ENCODE assay signal across 22 mouse cellular contexts in genomic region chr6:136967466-136967865, GRCm38 (mm10). TPM values are rescaled to one million over a fixed set of nuclear protein-coding genes. Genes with fewer than 3 reads are reported as not detected.
A peak's percentile ranks its signal among the peaks of the same experiment; 100 is the strongest.
DNase-seq lines count a peak whose midpoint lies in the region; ATAC-seq and TF ChIP-seq lines count a peak whose summit lies in the region.
"Had no signal": no experiment of that assay in that cellular context is flagged by ENCODE, and none has a peak within 500 bp of the region (broad histone marks: within the 10 kb centered on the region; RNA-seq: fewer than 3 reads in every experiment).

No protein-coding gene starts in this region.

- no peak; the same call in 1 of the 2 replicates for ATAC-seq in liver, postnatal 0 days
- no peak for ATAC-seq in liver, embryonic 11.5 days (replicated peaks; ENCODE audit: low FRiP score)
- peak; percentile 29 for ATAC-seq in activated CD4-positive, CD25-positive, alpha-beta regulatory T cell, adult 4 months
- ATAC-seq in monocyte, adult 5-6 weeks (replicated peaks; ENCODE audit: insufficient number of reproducible peaks, low FRiP score, low TSS enrichment, poor library complexity, severe bottlenecking): peak; percentile 38; the same call in 1 of the 2 replicates
- ATAC-seq: forebrain, embryonic 13.5 days; intestine, embryonic 16.5 days; midbrain, embryonic 16.5 days had no signal

- no peaks in the 10 kb centered on the region for H3K36me3 ChIP-seq in liver, postnatal 0 days (replicated peaks; ENCODE audit: insufficient read depth, low read length)
- H3K36me3 ChIP-seq in liver, embryonic 11.5 days (ENCODE audit: control insufficient read depth, insufficient read depth, low read length): no peaks in the 10 kb centered on the region
- H3K36me3 ChIP-seq: embryonic facial prominence, embryonic 15.5 days; limb, embryonic 15.5 days; lung, embryonic 15.5 days; neural tube, embryonic 13.5 days had no signal

- peak; percentile 30 for DNase-seq in liver, postnatal 0 days
- DNase-seq in liver, embryonic 11.5 days (ENCODE audit: low spot score): no peak
- peak; percentile 76 for DNase-seq in CD4-positive helper T cell, adult 2 months (ENCODE audit: low read depth, low spot score)
- DNase-seq in ovary, adult 18-20 months (ENCODE audit: low spot score): no peak
- DNase-seq in left cerebral cortex, adult 11 months (ENCODE audit: low spot score): no peak
- no peak for DNase-seq in frontal cortex, postnatal 36 days (ENCODE audit: low spot score in 2 of 2)
- DNase-seq: adrenal gland, adult 8-10 months; cerebellum, adult 8-10 months; gastrocnemius, postnatal 14 days; kidney, postnatal 10 days; right cerebral cortex, postnatal 4 days had no signal

- peak overlapping the region; percentile 23; the same call in 1 of the 2 replicates for H3K4me2 ChIP-seq in liver, postnatal 0 days (ENCODE audit: low read depth, low read length)
- no peak overlapping the region for H3K4me2 ChIP-seq in liver, embryonic 11.5 days
- H3K4me2 ChIP-seq: embryonic facial prominence, embryonic 15.5 days; forebrain, embryonic 13.5 days; heart, embryonic 11.5 days; limb, embryonic 15.5 days; lung, embryonic 15.5 days; neural tube, embryonic 13.5 days had no signal

- no peak for TF ChIP-seq CTCF in liver, postnatal 0 days (IDR thresholded peaks at IDR 0.05; ENCODE audit: low read depth)

- no peaks in the 10 kb centered on the region for H3K9me3 ChIP-seq in liver, postnatal 0 days (ENCODE audit: low read length)
- no peaks in the 10 kb centered on the region for H3K9me3 ChIP-seq in liver, embryonic 11.5 days (ENCODE audit: control insufficient read depth, low read length)
- H3K9me3 ChIP-seq: embryonic facial prominence, embryonic 15.5 days; forebrain, embryonic 13.5 days; limb, embryonic 15.5 days; lung, embryonic 15.5 days; neural tube, embryonic 13.5 days had no signal

- peak overlapping the region; percentile 64 for H3K27ac ChIP-seq in liver, postnatal 0 days (ENCODE audit: low read depth)
- H3K27ac ChIP-seq in liver, embryonic 11.5 days (ENCODE audit: low read depth, low read length): no peak overlapping the region
- H3K27ac ChIP-seq: forebrain, embryonic 13.5 days; lung, embryonic 15.5 days; neural tube, embryonic 13.5 days had no signal

- 38% methylated on average over 4 of the region's 4 CpGs for WGBS in liver, postnatal 0 days (ENCODE audit: insufficient replicate concordance)
- 56% methylated on average over 4 of the region's 4 CpGs for WGBS in liver, embryonic 11.5 days

- no peak overlapping the region for H3K4me3 ChIP-seq in liver, postnatal 0 days (ENCODE audit: low read depth, low read length)
- no peak overlapping the region for H3K4me3 ChIP-seq in liver, embryonic 11.5 days (ENCODE audit: low read depth, low read length)
- H3K4me3 ChIP-seq: embryonic facial prominence, embryonic 15.5 days; forebrain, embryonic 13.5 days; limb, embryonic 15.5 days; lung, embryonic 15.5 days; neural tube, embryonic 13.5 days had no signal

- TF ChIP-seq EP300 in liver, postnatal 0 days (IDR thresholded peaks at IDR 0.05; ENCODE audit: low read depth): no peak

- no peaks in the 10 kb centered on the region for H3K27me3 ChIP-seq in liver, postnatal 0 days (ENCODE audit: insufficient read depth, low read length)
- H3K27me3 ChIP-seq in liver, embryonic 11.5 days (replicated peaks; ENCODE audit: control insufficient read depth, insufficient read depth, low read length): no peaks in the 10 kb centered on the region
- H3K27me3 ChIP-seq: embryonic facial prominence, embryonic 15.5 days; forebrain, embryonic 13.5 days; limb, embryonic 15.5 days; lung, embryonic 15.5 days; neural tube, embryonic 13.5 days had no signal

- H3K9ac ChIP-seq in liver, postnatal 0 days (replicated peaks): no peak overlapping the region
- H3K9ac ChIP-seq in liver, embryonic 11.5 days (ENCODE audit: low read depth, low read length): no peak overlapping the region
- H3K9ac ChIP-seq: embryonic facial prominence, embryonic 15.5 days; forebrain, embryonic 13.5 days; limb, embryonic 15.5 days; lung, embryonic 15.5 days; neural tube, embryonic 13.5 days had no signal

- H3K4me1 ChIP-seq in liver, postnatal 0 days (ENCODE audit: insufficient read depth): peaks cover 13% of the 10 kb centered on the region
- no peaks in the 10 kb centered on the region for H3K4me1 ChIP-seq in liver, embryonic 11.5 days (replicated peaks; ENCODE audit: control insufficient read depth, insufficient read depth, low read length)
- H3K4me1 ChIP-seq: forebrain, embryonic 13.5 days; lung, embryonic 15.5 days; neural tube, embryonic 13.5 days had no signal

RNA-seq across cellular contexts. Expression of gene Arhgdib, which starts 25.8 kb away (rescaled TPM):
- polyA plus RNA-seq in liver, postnatal 0 days (2015; fragmentation: Nextera tagmentation; extraction: Ambion mirVana): 190 and 192 TPM in 2 replicates
- polyA plus RNA-seq in liver, embryonic 11.5 days (2014; fragmentation: Nextera tagmentation; extraction: Ambion mirVana): 181 and 183 TPM in 2 replicates
- polyA plus RNA-seq in activated CD4-positive, CD25-positive, alpha-beta regulatory T cell, adult 4 months (2017; shearing (Covaris generic)): 1,000 to 10,000 TPM; 2,826 to 2,843 TPM
- 977 to 1,211 TPM (median 1,012 TPM) in 3 replicates for total RNA-seq in monocyte, adult 5-6 weeks (2017)

RNA-seq across cellular contexts. Expression of gene Pde6h, which starts 43.8 kb away (rescaled TPM):
- polyA plus RNA-seq in liver, postnatal 0 days (2015; fragmentation: Nextera tagmentation; extraction: Ambion mirVana): 0.34 and 0.77 TPM in 2 replicates
- not detected in 2 replicates for polyA plus RNA-seq in liver, embryonic 11.5 days (2014; fragmentation: Nextera tagmentation; extraction: Ambion mirVana)
- under 1 TPM in 1 of 2 experiments, not detected in 1; 0.05 TPM for polyA plus RNA-seq in activated CD4-positive, CD25-positive, alpha-beta regulatory T cell, adult 4 months (2017; shearing (Covaris generic))
- total RNA-seq in monocyte, adult 5-6 weeks (2017): 0.10 TPM in 1 of 3 replicates, not detected in the others
- total RNA-seq: gastrocnemius, postnatal 14 days; hematopoietic stem cell, adult 5-6 weeks had no signal
- polyA plus RNA-seq: embryonic facial prominence, embryonic 15.5 days; forebrain, embryonic 13.5 days; neural tube, embryonic 13.5 days had no signal

RNA-seq across cellular contexts. Expression of gene Erp27, which starts 45.5 kb away (rescaled TPM):
- 0.40 and 0.42 TPM in 2 replicates for polyA plus RNA-seq in liver, postnatal 0 days (2015; fragmentation: Nextera tagmentation; extraction: Ambion mirVana)
- polyA plus RNA-seq in liver, embryonic 11.5 days (2014; fragmentation: Nextera tagmentation; extraction: Ambion mirVana): 0.22 and 0.34 TPM in 2 replicates
- polyA plus RNA-seq in activated CD4-positive, CD25-positive, alpha-beta regulatory T cell, adult 4 months (2017; shearing (Covaris generic)): under 1 TPM; 0.50 to 0.54 TPM
- 3.7 to 8.5 TPM (median 5.7 TPM) in 3 replicates for total RNA-seq in monocyte, adult 5-6 weeks (2017)
- total RNA-seq: gastrocnemius, postnatal 14 days; hematopoietic stem cell, adult 5-6 weeks had no signal
- polyA plus RNA-seq: neural tube, embryonic 13.5 days had no signal

Comparison
In these comparisons a context has a peak if more than half of its experiments do, and no peak if none do; other contexts are left out.
1. DNase-seq: peak in liver, postnatal 0 days (single experiment) and CD4-positive helper T cell, adult 2 months (single experiment); none in liver, embryonic 11.5 days (single experiment), ovary, adult 18-20 months (single experiment), left cerebral cortex, adult 11 months (single experiment) and frontal cortex, postnatal 36 days (0 of 2).
2. ATAC-seq: peak in activated CD4-positive, CD25-positive, alpha-beta regulatory T cell, adult 4 months (single experiment) and monocyte, adult 5-6 weeks (single experiment); none in liver, postnatal 0 days (single experiment) and liver, embryonic 11.5 days (single experiment).
3. RNA of gene Arhgdib, which starts 25.8 kb away (polyA plus RNA-seq): 2,826 to 2,843 TPM in activated CD4-positive, CD25-positive, alpha-beta regulatory T cell, adult 4 months; 190 to 192 TPM in liver, postnatal 0 days and 181 to 183 TPM in liver, embryonic 11.5 days; every median in the first group is over 10 times any median in the second.